Mouse (Mus musculus): ENCODE data around the gene Setx. TPM values are rescaled to one million over a fixed set of nuclear protein-coding genes. Genes with fewer than 3 reads are reported as not detected.
A peak's percentile ranks its signal among the peaks of the same experiment; 100 is the strongest.
"Not testable (repeated sequence)": the region's sequence is repeated elsewhere in the genome, so short reads cannot be mapped to it uniquely, and the experiment has no call there.

Setx gene
- polyA plus RNA-seq (2012; rRNA removed) = 2.1 and 4.5 TPM in 2 replicates

- WGBS = 56% methylated on average over 14 of the region's 14 CpGs
- DNase-seq (ENCODE audit: low read depth, low spot score) = no peak
Observed at GRCm38 (mm10) chr2:29123907-29124569, at the start of gene Setx. Gene Setx (plus strand): TSS chr2:29124181.

GRCm38 (mm10) chr2:29074676-29075075 is 49.3 kb upstream of the Setx start:
- DNase-seq (ENCODE audit: low read depth, low spot score) = no peak
- WGBS = 93% methylated on average over 7 of the region's 7 CpGs

- DNase-seq (ENCODE audit: low read depth, low spot score) = no peak
- WGBS = 66% methylated on average over 11 of the region's 11 CpGs
Observed at GRCm38 (mm10) chr2:29075331-29076070, 48.5 kb upstream of the Setx start.

- DNase-seq (ENCODE audit: low read depth, low spot score) = no peak
- 77% methylated on average over 2 of the region's 2 CpGs for whole genome bisulfite sequencing
Observed at GRCm38 (mm10) chr2:29076226-29076625, 47.8 kb upstream of the Setx start.

GRCm38 (mm10) chr2:29081965-29082364 is 42.0 kb upstream of the Setx start:
- DNase-seq (ENCODE audit: low read depth, low spot score) = no peak
- WGBS = 74% methylated on average over 3 of the region's 3 CpGs

GRCm38 (mm10) chr2:29086026-29086425 is 38.0 kb upstream of the Setx start:
- no peak for DNase-seq (ENCODE audit: low read depth, low spot score)
- 96% methylated on average over 7 of the region's 7 CpGs for WGBS

GRCm38 (mm10) chr2:29089276-29089675 is 34.7 kb upstream of the Setx start:
- 64% methylated on average over 6 of the region's 6 CpGs for WGBS
- not testable (repeated sequence) for DNase-seq (ENCODE audit: low read depth, low spot score)

- DNase-seq (ENCODE audit: low read depth, low spot score) = no peak
- WGBS = 56% methylated on average over 8 of the region's 8 CpGs
Observed at GRCm38 (mm10) chr2:29095674-29096073, 28.3 kb upstream of the Setx start.

GRCm38 (mm10) chr2:29096751-29097150 is 27.2 kb upstream of the Setx start:
- DNase-seq (ENCODE audit: low read depth, low spot score) = no peak
- WGBS = 76% methylated on average over 4 of the region's 4 CpGs

GRCm38 (mm10) chr2:29097465-29097864 is 26.5 kb upstream of the Setx start:
- no peak for DNase-seq (ENCODE audit: low read depth, low spot score)
- WGBS = 54% methylated on average over 3 of the region's 3 CpGs

GRCm38 (mm10) chr2:29097955-29098354 is 26.0 kb upstream of the Setx start:
- not testable (repeated sequence) for DNase-seq (ENCODE audit: low read depth, low spot score)
- 96% methylated on average over 5 of the region's 5 CpGs for WGBS

- WGBS = 31% methylated on average over 8 of the region's 8 CpGs
Observed at GRCm38 (mm10) chr2:29098786-29099185, 25.2 kb upstream of the Setx start.

GRCm38 (mm10) chr2:29099646-29100045 is 24.3 kb upstream of the Setx start:
- no peak for DNase-seq (ENCODE audit: low read depth, low spot score)
- WGBS = 92% methylated on average over 14 of the region's 14 CpGs

More at GRCm38 (mm10) chr2:29098786-29099185, 25.2 kb upstream of the Setx start:
- no peak for DNase-seq (ENCODE audit: low read depth, low spot score)

GRCm38 (mm10) chr2:29100822-29101534 is 23.0 kb upstream of the Setx start:
- WGBS = 32% methylated on average over 7 of the region's 7 CpGs
- DNase-seq (ENCODE audit: low read depth, low spot score) = no peak

GRCm38 (mm10) chr2:29102416-29103377 is 21.3 kb upstream of the Setx start:
- not testable (repeated sequence) for DNase-seq (ENCODE audit: low read depth, low spot score)
- WGBS = 65% methylated on average over 10 of the region's 10 CpGs

- DNase-seq (ENCODE audit: low read depth, low spot score) = no peak
Observed at GRCm38 (mm10) chr2:29120969-29121368, 3.0 kb upstream of the Setx start.

GRCm38 (mm10) chr2:29122446-29122845 is 1.5 kb upstream of the Setx start:
- WGBS = 70% methylated on average over 3 of the region's 3 CpGs
- DNase-seq (ENCODE audit: low read depth, low spot score) = no peak

GRCm38 (mm10) chr2:29124571-29124935 is 572 bp downstream of the Setx start:
- WGBS = under 1% methylated on average over 24 of the region's 24 CpGs
- DNase-seq (ENCODE audit: low read depth, low spot score) = no peak

- under 1% methylated on average over 81 of the region's 81 CpGs for WGBS
- peak; percentile 94 for DNase-seq (ENCODE audit: low read depth, low spot score)
Observed at GRCm38 (mm10) chr2:29124936-29125701, 1.1 kb downstream of the Setx start.
